Mouse (Mus musculus) bone marrow, adult 2 months (tissue): ENCODE measurements around the gene Sult1b1.

Experiments
- CTCF ChIP-seq: fragments of 200-500 bp; IDR thresholded peaks from 2 replicates; pipeline ENCODE4 v1.5.1; 2011; ENCODE audit warnings: low read length, control low read depth; ENCODE audit not compliant: control insufficient read depth, insufficient read depth
- POLR2A ChIP-seq: fragments of 200-500 bp; IDR thresholded peaks from 2 replicates; pipeline ENCODE4 v1.6.1; 2011; ENCODE audit warnings: low read depth, mild to moderate bottlenecking, control low read depth, low read length, borderline replicate concordance; ENCODE audit not compliant: control insufficient read depth

DNA sequence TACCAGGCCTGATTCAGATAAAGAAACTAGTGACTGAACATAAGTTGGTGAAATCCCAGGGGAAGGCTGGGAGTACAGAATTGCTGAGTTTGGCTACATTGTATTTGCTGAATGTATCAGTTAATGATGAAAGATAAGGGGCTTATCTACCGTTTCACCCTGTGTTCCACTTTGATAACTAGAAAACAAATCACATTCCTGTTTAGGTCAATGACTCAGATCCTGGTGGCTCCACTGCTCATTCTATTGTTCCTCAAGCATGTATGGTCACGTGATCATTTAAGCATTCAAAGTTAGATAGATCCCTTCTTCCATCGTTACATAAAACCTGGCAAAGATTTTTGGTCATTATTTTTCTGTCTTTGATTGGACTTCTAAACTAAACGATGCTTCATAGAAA lies 24.5 kb upstream of the Sult1b1 start:
- TF ChIP-seq POLR2A (no peak), CTCF (no peak)
